Mouse (Mus musculus) layer of hippocampus, postnatal 25 days (tissue): ENCODE measurements around the gene Sdccag8. TPM values are rescaled to one million over a fixed set of nuclear protein-coding genes. Genes with fewer than 3 reads are reported as not detected.
"Not testable (repeated sequence)": the region's sequence is repeated elsewhere in the genome, so short reads cannot be mapped to it uniquely, and the experiment has no call there.

ENCODE experiments used
- DNase-seq, 2 experiments: peaks; one replicate each; pipeline ENCODE4 v3.0.0; 2022; ENCODE audit warnings: mixed read lengths in 2 of 2, low spot score in 1 of 2; ENCODE audit errors: extremely low spot score in 1 of 2
- total RNA-seq, 2 experiments: library from RNA; stranded (reverse); gene quantifications; 2 replicates each; pipeline ENCODE4 v1.2.3; 2021

Sdccag8 gene
- total RNA-seq, 2 experiments from 2014 or later, result 11.8 to 17.0 TPM

GRCm38 (mm10) chr1:176939901-176940341 lies 125.5 kb downstream of the Sdccag8 start:
- DNase-seq, result no peak

DNA sequence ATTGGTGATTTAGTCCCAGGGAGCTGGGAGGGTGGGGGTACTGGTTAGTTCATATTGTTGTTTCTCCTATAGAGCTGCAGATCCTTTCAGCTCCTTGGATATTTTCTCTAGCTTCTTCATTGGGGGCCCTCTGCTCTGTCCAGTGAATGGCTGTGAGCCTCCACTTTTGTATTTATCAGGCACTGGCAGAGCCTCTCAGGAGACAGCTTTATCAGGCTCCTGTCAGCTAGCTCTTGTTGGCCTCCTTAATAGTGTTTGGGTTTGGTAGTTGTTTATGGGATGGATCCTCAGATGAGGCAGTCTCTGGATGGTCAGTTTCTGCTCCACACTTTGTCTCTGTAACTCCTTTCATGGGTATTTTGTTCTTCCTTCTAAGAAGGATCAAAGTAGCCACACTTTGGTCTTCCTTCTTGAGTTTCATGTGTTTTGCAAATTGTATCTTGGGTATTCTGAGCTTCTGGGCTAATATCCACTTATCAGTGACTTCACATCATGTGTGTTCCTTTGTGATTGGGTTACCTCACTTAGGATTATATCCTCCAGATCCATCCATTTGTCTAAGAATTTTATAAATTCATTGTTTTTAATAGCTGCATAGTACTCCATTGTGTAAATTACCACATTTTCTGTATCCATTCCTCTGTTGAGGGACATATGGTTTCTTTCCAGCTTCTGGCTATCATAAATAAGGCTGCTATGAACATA lies 127.0 kb downstream of the Sdccag8 start:
- DNase-seq, result not testable (repeated sequence)

DNA sequence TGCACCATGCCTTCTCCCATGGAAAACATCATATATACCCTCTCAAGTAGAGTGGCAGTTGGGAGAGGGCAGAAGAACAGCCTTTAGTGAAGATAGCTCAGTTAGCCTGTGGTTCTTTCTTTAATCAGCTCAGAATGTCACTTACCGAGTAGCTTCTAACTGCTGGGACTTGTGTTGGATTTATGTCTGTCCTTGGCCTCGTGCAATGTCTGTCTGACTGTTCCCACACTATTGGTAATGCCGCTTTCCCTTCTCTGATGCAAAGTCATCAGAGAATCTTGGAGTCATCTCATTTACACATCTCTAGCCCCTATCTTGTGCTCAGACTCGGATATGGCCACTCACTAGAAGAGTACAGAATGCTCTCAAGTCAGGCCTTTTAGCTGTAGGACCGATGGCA lies 128.7 kb downstream of the Sdccag8 start:
- no peak for DNase-seq

GRCm38 (mm10) chr1:176943987-176944386 lies 129.5 kb downstream of the Sdccag8 start:
- no peak for DNase-seq

DNA sequence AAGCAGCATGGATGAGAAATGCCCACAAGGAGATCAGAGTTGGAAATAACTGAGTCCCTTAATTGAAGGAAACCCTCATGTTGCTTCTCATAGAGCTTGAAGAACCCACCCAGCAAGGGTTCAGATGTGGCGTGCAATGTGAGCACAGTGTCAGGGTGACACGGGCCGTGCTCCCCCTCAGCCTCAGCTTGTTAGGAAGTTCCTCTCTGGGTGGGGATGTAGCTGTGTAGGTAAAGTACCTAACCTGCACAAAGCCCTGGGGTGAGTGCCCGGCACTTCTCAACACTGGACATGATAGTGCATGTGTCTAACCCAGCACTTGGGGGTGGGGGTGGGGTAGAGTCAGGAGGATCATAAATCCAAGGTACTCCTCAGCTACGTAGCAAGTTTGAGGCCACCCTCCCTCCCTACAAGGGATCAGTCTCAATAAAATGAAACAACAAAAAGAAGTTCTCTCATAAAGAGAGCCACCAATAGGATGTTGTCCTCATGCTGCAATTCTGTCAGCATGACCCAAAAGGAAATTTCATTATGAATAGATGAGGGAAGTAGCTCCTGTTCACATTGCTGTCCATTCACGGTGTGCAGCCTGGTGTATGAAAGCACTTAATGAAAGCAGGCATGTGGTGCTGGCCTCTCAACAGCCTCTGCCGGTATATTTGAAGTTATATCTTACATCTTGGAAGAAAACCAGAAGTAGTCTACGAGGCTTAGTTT lies 130.2 kb downstream of the Sdccag8 start:
- no peak for DNase-seq

- no peak for DNase-seq
Measured at GRCm38 (mm10) chr1:176945175-176945540, 130.7 kb downstream of the Sdccag8 start.

- DNase-seq, result no peak
Measured at GRCm38 (mm10) chr1:176946031-176946795, 131.8 kb downstream of the Sdccag8 start.

DNA sequence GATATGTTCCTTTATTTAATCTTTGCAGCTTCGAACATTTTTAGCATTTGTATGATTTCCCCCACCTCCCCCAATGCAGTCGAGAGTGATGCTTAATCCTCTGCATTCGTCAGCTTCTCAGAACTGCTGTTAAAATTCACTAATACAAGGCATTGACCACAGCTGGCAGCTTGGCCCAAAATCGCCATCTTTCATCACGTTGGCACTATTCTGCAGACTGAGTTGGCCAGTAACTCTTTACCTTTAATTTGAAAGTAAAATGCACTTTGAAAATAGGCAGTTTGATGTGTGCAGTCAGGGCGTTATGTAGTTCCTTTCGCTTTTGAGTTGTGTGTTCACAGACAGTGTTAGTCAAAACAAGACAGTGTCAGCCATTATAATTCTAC lies 132.3 kb downstream of the Sdccag8 start:
- no peak for DNase-seq

DNA sequence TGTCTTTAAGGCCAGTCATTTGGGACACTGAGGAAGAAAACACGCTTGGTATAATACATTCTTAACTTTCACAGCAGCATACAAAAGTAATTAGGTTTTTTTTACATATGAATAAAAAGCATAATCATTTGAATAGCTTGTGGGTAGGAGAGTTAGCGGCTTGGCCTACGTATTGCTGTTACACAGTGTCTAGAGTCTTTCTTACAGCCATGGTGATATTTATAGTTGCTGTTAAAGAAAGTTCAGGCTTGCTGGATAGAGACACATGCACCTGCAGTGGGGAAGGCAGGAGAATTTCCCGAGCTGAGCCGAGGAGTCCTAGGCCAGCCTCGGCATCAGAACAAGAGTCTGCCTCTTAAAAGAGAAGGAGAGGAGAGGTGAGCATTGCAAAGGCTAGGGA lies 134.4 kb downstream of the Sdccag8 start:
- DNase-seq, result no peak

DNA sequence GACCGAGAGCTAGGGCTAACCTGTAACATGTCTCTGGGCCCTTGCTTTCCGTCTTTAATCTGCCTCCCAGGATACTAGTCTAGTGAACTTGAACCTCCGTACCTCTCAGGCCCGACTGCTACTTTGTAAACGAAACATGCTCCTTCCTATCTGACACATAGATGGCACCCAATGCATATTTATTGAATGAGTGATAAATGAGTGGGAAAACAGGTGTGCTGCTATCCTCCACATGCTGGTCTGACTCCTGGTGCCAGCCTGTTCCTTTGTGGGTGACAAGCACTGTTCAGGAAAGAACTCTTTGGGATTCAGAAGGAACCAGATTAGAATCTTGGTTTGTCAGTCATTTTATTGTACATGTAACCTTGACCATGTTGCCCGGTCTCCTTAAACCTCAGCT lies 134.9 kb downstream of the Sdccag8 start:
- DNase-seq, result no peak

GRCm38 (mm10) chr1:176950061-176950460 lies 135.6 kb downstream of the Sdccag8 start:
- no peak for DNase-seq

- no peak for DNase-seq
Measured at GRCm38 (mm10) chr1:176951836-176952235, 137.4 kb downstream of the Sdccag8 start.

DNA sequence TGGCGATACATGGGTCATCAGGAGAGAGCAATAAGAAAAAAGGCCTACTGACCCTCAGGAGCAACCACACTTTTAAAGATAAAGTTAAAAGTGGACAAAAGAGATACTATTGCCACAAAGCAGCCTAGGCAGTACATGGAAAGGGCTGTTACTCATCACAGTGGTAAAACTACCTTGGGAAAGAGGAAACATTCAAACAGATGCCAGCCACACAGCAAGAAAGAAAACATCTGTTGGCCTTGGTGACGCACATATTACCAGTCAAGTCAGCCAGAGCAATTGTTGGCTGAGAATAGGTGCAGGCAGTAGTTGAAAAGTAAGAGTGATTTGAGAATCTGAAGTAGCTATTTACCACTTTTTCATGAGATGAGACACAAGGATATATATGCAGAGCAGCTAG lies 143.9 kb downstream of the Sdccag8 start:
- no peak for DNase-seq

DNA sequence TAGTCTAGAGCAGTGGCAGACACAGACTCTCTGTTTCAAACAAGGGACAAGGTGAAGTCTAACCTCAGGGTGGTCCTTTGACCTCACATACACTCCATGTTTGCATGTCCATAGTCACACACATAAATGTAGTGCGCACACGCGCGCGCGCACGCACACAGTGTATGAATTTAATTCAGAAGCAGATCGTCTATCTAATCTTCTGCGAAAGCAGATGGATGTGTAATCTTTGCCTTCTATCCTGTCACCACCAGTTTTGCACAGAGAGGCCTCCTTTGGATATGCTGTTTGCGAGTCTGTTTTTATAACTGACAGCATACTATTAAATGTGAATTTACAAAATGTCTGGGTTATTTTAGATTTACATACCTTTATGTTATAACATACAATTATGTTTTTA lies 147.3 kb downstream of the Sdccag8 start:
- no peak for DNase-seq

DNA sequence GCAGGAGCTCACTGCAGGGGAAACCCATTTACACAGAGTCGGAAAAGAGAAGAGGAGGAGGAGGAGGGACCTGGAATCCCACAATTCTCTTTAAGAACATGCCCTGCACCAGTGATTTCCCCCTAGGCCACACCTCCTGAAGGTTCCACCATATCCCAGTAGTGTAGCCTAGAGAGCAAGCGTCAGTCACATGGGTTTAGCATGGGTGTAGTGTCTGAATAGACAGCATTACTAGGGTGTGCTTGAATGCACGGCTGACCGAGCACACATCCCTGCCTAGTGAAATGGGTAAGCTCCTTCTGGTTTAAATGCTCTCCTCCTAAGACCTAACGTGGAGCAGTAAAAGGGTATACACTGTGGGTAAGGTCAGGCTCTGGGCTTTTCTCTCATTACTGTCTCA lies 148.4 kb downstream of the Sdccag8 start:
- no peak for DNase-seq

GRCm38 (mm10) chr1:176967299-176967698 lies 152.8 kb downstream of the Sdccag8 start:
- DNase-seq, result no peak

- DNase-seq, result no peak
Measured at GRCm38 (mm10) chr1:176970635-176971478, 156.4 kb downstream of the Sdccag8 start.

DNA sequence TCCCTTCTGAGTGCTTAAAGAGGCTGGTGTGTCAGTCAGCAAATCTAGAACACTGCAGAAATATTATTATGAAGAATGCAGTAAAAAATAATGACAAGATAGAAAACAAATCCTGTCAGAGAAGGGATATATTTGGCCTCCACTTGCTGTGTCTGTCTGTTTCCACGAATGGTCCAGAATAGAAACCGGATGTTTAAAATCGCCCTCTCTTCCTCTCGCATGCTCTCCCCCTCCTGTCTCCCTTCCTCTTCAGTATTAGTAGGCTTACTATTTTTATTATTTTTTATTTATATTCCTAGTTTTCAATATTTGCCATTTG lies 157.0 kb downstream of the Sdccag8 start:
- DNase-seq, result no peak

GRCm38 (mm10) chr1:176973356-176974088 lies 159.1 kb downstream of the Sdccag8 start:
- no peak for DNase-seq

GRCm38 (mm10) chr1:176979235-176979634 lies 164.8 kb downstream of the Sdccag8 start:
- DNase-seq, result no peak
